26 mouse cellular contexts compared by ENCODE assay signal in the genomic region with DNA sequence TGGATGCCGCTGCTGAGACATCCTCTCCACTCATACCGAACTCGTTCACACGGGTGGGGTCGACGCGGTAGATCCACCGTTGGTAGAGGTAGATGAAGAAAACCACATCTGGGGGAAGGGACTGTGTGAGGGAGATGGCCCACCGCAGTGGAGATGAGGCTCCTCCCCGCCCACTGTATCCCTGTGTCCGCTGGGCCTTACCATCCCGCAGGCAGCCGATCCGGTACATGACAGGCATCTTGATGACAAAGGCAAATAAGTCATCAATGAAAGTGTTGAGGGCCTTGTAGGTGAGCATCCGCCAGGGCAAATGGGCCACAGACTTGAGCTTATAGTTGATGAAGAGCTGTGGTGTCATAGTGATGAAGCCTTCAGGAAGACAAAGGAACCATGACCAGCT. TPM values are rescaled to one million over a fixed set of nuclear protein-coding genes. Genes with fewer than 3 reads are reported as not detected.
DNase-seq lines count a peak whose midpoint lies in the region; ATAC-seq and TF ChIP-seq lines count a peak whose summit lies in the region.
"Had no signal": no experiment of that assay in that cellular context is flagged by ENCODE, and none has a peak within 500 bp of the region (broad histone marks: within the 10 kb centered on the region; RNA-seq: fewer than 3 reads in every experiment).

No protein-coding gene starts in this region.

- WGBS in heart, embryonic 11.5 days (ENCODE audit: insufficient replicate concordance) = 91% methylated on average over 15 of the region's 15 CpGs
- WGBS in liver, embryonic 11.5 days = 80% methylated on average over 15 of the region's 15 CpGs
- 81% methylated on average over 15 of the region's 15 CpGs for WGBS in liver, postnatal 0 days (ENCODE audit: insufficient replicate concordance)
- 75% methylated on average over 15 of the region's 15 CpGs for WGBS in liver, embryonic 13.5 days (ENCODE audit: insufficient replicate concordance)

- H3K4me1 ChIP-seq in heart, embryonic 11.5 days (ENCODE audit: control insufficient read depth, insufficient read depth, low read length) = peaks cover 2% of the 10 kb centered on the region; the same call in 1 of the 2 replicates
- H3K4me1 ChIP-seq in liver, embryonic 11.5 days (replicated peaks; ENCODE audit: control insufficient read depth, insufficient read depth, low read length) = peaks cover 24% of the 10 kb centered on the region
- peaks cover 7% of the 10 kb centered on the region for H3K4me1 ChIP-seq in liver, postnatal 0 days (ENCODE audit: insufficient read depth)
- peaks cover 47% of the 10 kb centered on the region for H3K4me1 ChIP-seq in liver, embryonic 13.5 days (replicated peaks)
- H3K4me1 ChIP-seq: embryonic facial prominence, embryonic 12.5 days had no signal

- DNase-seq in heart, adult 11 months = peak; percentile 91
- no peak for DNase-seq in liver, embryonic 11.5 days (ENCODE audit: low spot score)
- no peak for DNase-seq in liver, postnatal 0 days
- no peak for DNase-seq in liver, embryonic 13.5 days
- no peak for DNase-seq in gastrocnemius, postnatal 14 days
- DNase-seq: cerebellum, adult 11 months; cerebellum, adult 18-20 months; cerebellum, adult 8-10 months; cerebellum, adult 9-11 months; cerebellum, postnatal 14 days; cerebellum, postnatal 36 days; embryo, embryonic 11 days had no signal

- no peak for TF ChIP-seq EP300 in liver, postnatal 0 days (IDR thresholded peaks at IDR 0.05; ENCODE audit: low read depth)

- no peak overlapping the region for H3K4me3 ChIP-seq in heart, embryonic 11.5 days (ENCODE audit: low read depth, low read length)
- H3K4me3 ChIP-seq in liver, embryonic 11.5 days (ENCODE audit: low read depth, low read length) = no peak overlapping the region
- no peak overlapping the region for H3K4me3 ChIP-seq in liver, postnatal 0 days (ENCODE audit: low read depth, low read length)
- H3K4me3 ChIP-seq in liver, embryonic 13.5 days (replicated peaks) = no peak overlapping the region
- H3K4me3 ChIP-seq: embryonic facial prominence, embryonic 12.5 days; embryonic facial prominence, embryonic 15.5 days; erythroblast, embryonic 14.5 days; forebrain, embryonic 10.5 days; forebrain, embryonic 12.5 days had no signal

- H3K9ac ChIP-seq in heart, embryonic 11.5 days (ENCODE audit: low read depth, low read length) = no peak overlapping the region
- H3K9ac ChIP-seq in liver, embryonic 11.5 days (ENCODE audit: low read depth, low read length) = no peak overlapping the region
- H3K9ac ChIP-seq in liver, postnatal 0 days (replicated peaks) = no peak overlapping the region
- no peak overlapping the region for H3K9ac ChIP-seq in liver, embryonic 13.5 days
- H3K9ac ChIP-seq: embryonic facial prominence, embryonic 12.5 days; embryonic facial prominence, embryonic 15.5 days; forebrain, embryonic 12.5 days had no signal

- ATAC-seq in heart, embryonic 11.5 days (replicated peaks; ENCODE audit: insufficient number of reproducible peaks, low FRiP score, low TSS enrichment) = no peak
- ATAC-seq in liver, embryonic 11.5 days (replicated peaks; ENCODE audit: low FRiP score) = no peak
- no peak for ATAC-seq in liver, postnatal 0 days
- ATAC-seq in liver, embryonic 13.5 days (ENCODE audit: low read depth) = no peak
- ATAC-seq: forebrain, embryonic 14.5 days; forebrain, embryonic 16.5 days had no signal

- no peaks in the 10 kb centered on the region for H3K27me3 ChIP-seq in heart, embryonic 11.5 days (ENCODE audit: control insufficient read depth, insufficient read depth, low read length)
- no peaks in the 10 kb centered on the region for H3K27me3 ChIP-seq in liver, embryonic 11.5 days (replicated peaks; ENCODE audit: control insufficient read depth, insufficient read depth, low read length)
- no peaks in the 10 kb centered on the region for H3K27me3 ChIP-seq in liver, postnatal 0 days (ENCODE audit: insufficient read depth, low read length)
- H3K27me3 ChIP-seq in liver, embryonic 13.5 days = no peaks in the 10 kb centered on the region
- H3K27me3 ChIP-seq: embryonic facial prominence, embryonic 12.5 days; embryonic facial prominence, embryonic 15.5 days; forebrain, embryonic 12.5 days had no signal

- TF ChIP-seq CTCF in liver, postnatal 0 days (IDR thresholded peaks at IDR 0.05; ENCODE audit: low read depth) = no peak

- H3K4me2 ChIP-seq in heart, embryonic 11.5 days = no peak overlapping the region
- no peak overlapping the region for H3K4me2 ChIP-seq in liver, embryonic 11.5 days
- H3K4me2 ChIP-seq in liver, postnatal 0 days (ENCODE audit: low read depth, low read length) = no peak overlapping the region
- H3K4me2 ChIP-seq in liver, embryonic 13.5 days = no peak overlapping the region
- H3K4me2 ChIP-seq: embryonic facial prominence, embryonic 12.5 days; embryonic facial prominence, embryonic 15.5 days; forebrain, embryonic 12.5 days had no signal

- H3K27ac ChIP-seq in heart, embryonic 11.5 days (ENCODE audit: low read depth, low read length) = no peak overlapping the region
- H3K27ac ChIP-seq in liver, embryonic 11.5 days (ENCODE audit: low read depth, low read length) = peak overlapping the region; percentile 72; the same call in 1 of the 2 replicates
- no peak overlapping the region for H3K27ac ChIP-seq in liver, postnatal 0 days (ENCODE audit: low read depth)
- peak overlapping the region; percentile 85 for H3K27ac ChIP-seq in liver, embryonic 13.5 days
- H3K27ac ChIP-seq: embryonic facial prominence, embryonic 12.5 days; embryonic facial prominence, embryonic 15.5 days; forebrain, embryonic 10.5 days; forebrain, embryonic 12.5 days had no signal

- H3K36me3 ChIP-seq in heart, embryonic 11.5 days (ENCODE audit: control insufficient read depth, insufficient read depth, low read length) = peaks cover 60% of the 10 kb centered on the region
- H3K36me3 ChIP-seq in liver, embryonic 11.5 days (ENCODE audit: control insufficient read depth, insufficient read depth, low read length) = peaks cover 47% of the 10 kb centered on the region
- H3K36me3 ChIP-seq in liver, postnatal 0 days (replicated peaks; ENCODE audit: insufficient read depth, low read length) = peaks cover 58% of the 10 kb centered on the region
- H3K36me3 ChIP-seq in liver, embryonic 13.5 days = peaks cover 72% of the 10 kb centered on the region

- intact Hi-C loops in gastrocnemius, postnatal 14 days (cut with DNase I; ENCODE audit: low total_unique reads) = no loop called here

- H3K9me3 ChIP-seq in heart, embryonic 11.5 days (replicated peaks; ENCODE audit: control insufficient read depth, low read length) = no peaks in the 10 kb centered on the region
- no peaks in the 10 kb centered on the region for H3K9me3 ChIP-seq in liver, embryonic 11.5 days (ENCODE audit: control insufficient read depth, low read length)
- H3K9me3 ChIP-seq in liver, postnatal 0 days (ENCODE audit: low read length) = no peaks in the 10 kb centered on the region
- no peaks in the 10 kb centered on the region for H3K9me3 ChIP-seq in liver, embryonic 13.5 days (replicated peaks)
- H3K9me3 ChIP-seq: embryonic facial prominence, embryonic 12.5 days; embryonic facial prominence, embryonic 15.5 days; forebrain, embryonic 10.5 days; forebrain, embryonic 12.5 days had no signal

RNA-seq across cellular contexts. Expression of a gene that starts 4.6 kb away (rescaled TPM):
- 3.3 and 3.7 TPM in 2 replicates for polyA plus RNA-seq in heart, embryonic 11.5 days (2014; fragmentation: Nextera tagmentation; extraction: Ambion mirVana)
- 2.0 and 2.3 TPM in 2 replicates for polyA plus RNA-seq in liver, embryonic 11.5 days (2014; fragmentation: Nextera tagmentation; extraction: Ambion mirVana)
- polyA plus RNA-seq in liver, postnatal 0 days (2015; fragmentation: Nextera tagmentation; extraction: Ambion mirVana) = 2.2 and 2.3 TPM in 2 replicates
- polyA plus RNA-seq in liver, embryonic 13.5 days (2015; fragmentation: Nextera tagmentation; extraction: Ambion mirVana) = 1.6 and 1.7 TPM in 2 replicates
- 1 to 10 TPM; 4.9 to 7.3 TPM for total RNA-seq in gastrocnemius, postnatal 14 days (2021)

RNA-seq across cellular contexts. Expression of a gene that starts 29.6 kb away (rescaled TPM):
- 33.2 and 34.3 TPM in 2 replicates for polyA plus RNA-seq in heart, embryonic 11.5 days (2014; fragmentation: Nextera tagmentation; extraction: Ambion mirVana)
- 33.4 and 45.5 TPM in 2 replicates for polyA plus RNA-seq in liver, embryonic 11.5 days (2014; fragmentation: Nextera tagmentation; extraction: Ambion mirVana)
- polyA plus RNA-seq in liver, postnatal 0 days (2015; fragmentation: Nextera tagmentation; extraction: Ambion mirVana) = 7.6 and 8.1 TPM in 2 replicates
- 14.3 and 15.7 TPM in 2 replicates for polyA plus RNA-seq in liver, embryonic 13.5 days (2015; fragmentation: Nextera tagmentation; extraction: Ambion mirVana)
- total RNA-seq in gastrocnemius, postnatal 14 days (2021) = 10 to 100 TPM; 10.6 to 12.0 TPM

RNA-seq across cellular contexts. Expression of a gene that starts 31.0 kb away (rescaled TPM):
- polyA plus RNA-seq in heart, embryonic 11.5 days (2014; fragmentation: Nextera tagmentation; extraction: Ambion mirVana) = 86.8 and 89.4 TPM in 2 replicates
- 89.9 and 94.9 TPM in 2 replicates for polyA plus RNA-seq in liver, embryonic 11.5 days (2014; fragmentation: Nextera tagmentation; extraction: Ambion mirVana)
- 40.3 and 44.4 TPM in 2 replicates for polyA plus RNA-seq in liver, postnatal 0 days (2015; fragmentation: Nextera tagmentation; extraction: Ambion mirVana)
- polyA plus RNA-seq in liver, embryonic 13.5 days (2015; fragmentation: Nextera tagmentation; extraction: Ambion mirVana) = 45.2 and 51.0 TPM in 2 replicates
- total RNA-seq in gastrocnemius, postnatal 14 days (2021) = 10 to 100 TPM; 39.8 to 47.7 TPM

RNA-seq across cellular contexts. Expression of a gene that starts 43.9 kb away (rescaled TPM):
- 4.9 TPM in 1 of 2 replicates, not detected in the other for polyA plus RNA-seq in heart, embryonic 11.5 days (2014; fragmentation: Nextera tagmentation; extraction: Ambion mirVana)
- 235 and 244 TPM in 2 replicates for polyA plus RNA-seq in liver, embryonic 11.5 days (2014; fragmentation: Nextera tagmentation; extraction: Ambion mirVana)
- 2,864 and 3,070 TPM in 2 replicates for polyA plus RNA-seq in liver, postnatal 0 days (2015; fragmentation: Nextera tagmentation; extraction: Ambion mirVana)
- polyA plus RNA-seq in liver, embryonic 13.5 days (2015; fragmentation: Nextera tagmentation; extraction: Ambion mirVana) = 568 and 648 TPM in 2 replicates
- total RNA-seq in gastrocnemius, postnatal 14 days (2021) = under 1 TPM; 0.41 to 0.44 TPM
- total RNA-seq: adrenal gland, postnatal 25 days; common myeloid progenitor, adult 5-6 weeks; ES-E14; MEL had no signal
- polyA plus RNA-seq: C2C12; forebrain, embryonic 10.5 days; forebrain, embryonic 12.5 days; forebrain, embryonic 14.5 days; forebrain, embryonic 16.5 days had no signal

RNA-seq across cellular contexts. Expression of a gene that starts 47.4 kb away (rescaled TPM):
- polyA plus RNA-seq in heart, embryonic 11.5 days (2014; fragmentation: Nextera tagmentation; extraction: Ambion mirVana) = 1.2 TPM in 1 of 2 replicates, not detected in the other
- polyA plus RNA-seq in liver, embryonic 11.5 days (2014; fragmentation: Nextera tagmentation; extraction: Ambion mirVana) = not detected in 2 replicates
- polyA plus RNA-seq in liver, postnatal 0 days (2015; fragmentation: Nextera tagmentation; extraction: Ambion mirVana) = 187 and 234 TPM in 2 replicates
- polyA plus RNA-seq in liver, embryonic 13.5 days (2015; fragmentation: Nextera tagmentation; extraction: Ambion mirVana) = 5.6 and 7.5 TPM in 2 replicates
- not detected for total RNA-seq in gastrocnemius, postnatal 14 days (2021)
- total RNA-seq: common myeloid progenitor, adult 5-6 weeks; ES-E14; MEL had no signal
- polyA plus RNA-seq: brain, embryonic 14.5 days; C2C12; embryonic facial prominence, embryonic 12.5 days; embryonic facial prominence, embryonic 15.5 days; erythroblast, embryonic 14.5 days; forebrain, embryonic 10.5 days; forebrain, embryonic 12.5 days; forebrain, embryonic 14.5 days; forebrain, embryonic 16.5 days had no signal

Comparison
In these comparisons a context has a peak if more than half of its experiments do, and no peak if none do; other contexts are left out.
1. H3K27ac ChIP-seq: peak in liver, embryonic 11.5 days (single experiment) and liver, embryonic 13.5 days (single experiment); none in heart, embryonic 11.5 days (single experiment) and liver, postnatal 0 days (single experiment).